1 mouse cellular context compared by ENCODE assay signal in the genomic region with DNA sequence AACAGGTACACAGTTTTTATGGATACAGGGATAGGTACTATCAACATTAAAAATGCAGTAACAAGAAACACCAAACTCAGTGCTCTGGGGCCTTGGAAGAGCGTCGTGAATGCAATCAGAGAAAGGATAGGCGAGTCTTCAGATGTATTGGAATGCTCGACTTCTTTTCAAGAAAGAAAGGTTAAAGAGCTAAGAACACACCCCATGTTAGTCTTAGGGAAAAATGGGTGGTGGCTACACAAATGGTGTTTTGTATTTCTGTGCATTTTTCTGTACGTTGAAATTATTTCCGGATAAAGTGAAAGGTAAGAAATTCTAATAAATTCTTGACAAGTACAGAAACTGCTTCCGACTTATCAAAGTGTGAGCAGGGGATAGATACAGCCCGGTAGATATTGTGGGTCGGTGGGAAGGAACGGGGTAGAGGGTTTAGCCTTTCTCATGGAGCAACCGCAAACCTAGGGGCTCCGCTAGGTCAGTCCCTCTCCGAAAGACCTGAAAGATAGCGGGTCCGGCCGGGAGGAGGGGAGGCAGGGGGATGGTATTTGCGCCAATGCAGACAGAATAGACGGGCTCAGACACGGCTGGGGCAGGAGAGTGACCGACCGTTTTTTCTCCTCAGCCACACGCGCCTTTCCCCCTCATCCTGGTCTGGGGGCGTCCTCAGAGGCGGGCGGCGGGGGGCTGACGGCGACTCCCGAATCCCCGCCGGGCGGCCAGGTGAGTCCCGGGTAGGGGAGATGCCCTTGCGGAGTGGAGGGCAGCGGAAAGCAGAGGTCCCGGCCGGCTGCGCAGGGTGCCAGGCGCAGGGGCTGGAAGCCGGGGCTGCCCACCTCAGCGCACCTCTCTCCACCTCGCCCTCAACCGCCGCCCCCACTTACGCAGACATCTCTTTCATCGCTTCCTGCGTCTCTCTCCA.
TF ChIP-seq lines count a peak whose summit lies in the region.

No protein-coding gene starts in this region.

TF ChIP-seq in CH12.LX, 34 proteins besides CTCF, POLR2A, EP300 and RAD21 (continued from another document):
- TF ChIP-seq CHD1 (IDR thresholded peaks at IDR 0.05; ENCODE audit: low read depth, low read length) = peak; percentile 80
TF ChIP-seq in CH12.LX: peak in this region for 4.
